Comparison of ENCODE assay signal across 12 mouse cellular contexts in the genomic region with DNA sequence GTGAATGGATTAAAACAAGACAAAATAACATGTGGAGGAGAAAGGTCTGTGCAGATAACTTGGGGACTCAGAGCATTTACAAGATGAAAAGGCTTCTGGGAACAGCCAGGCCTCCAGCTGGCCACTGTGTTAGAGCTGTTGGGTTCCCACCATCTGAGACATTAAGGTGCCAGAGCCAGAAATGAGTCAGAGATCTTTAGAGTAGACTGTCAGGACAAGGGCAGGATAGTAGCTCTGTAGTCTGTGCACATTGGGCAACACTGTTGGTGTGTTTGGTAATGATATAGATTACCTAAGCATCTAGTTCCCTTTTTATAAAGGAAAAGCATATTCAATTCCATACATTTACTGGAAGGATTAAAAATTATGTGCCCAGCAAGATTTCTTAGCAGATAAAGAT.
"Had no signal": no experiment of that assay in that cellular context is flagged by ENCODE, and none has a peak within 500 bp of the region (broad histone marks: within the 10 kb centered on the region; RNA-seq: fewer than 3 reads in every experiment).

No protein-coding gene starts in this region.

- ATAC-seq: liver, postnatal 0 days had no signal

- H3K27ac ChIP-seq: limb, embryonic 12.5 days; liver, embryonic 13.5 days; lung, embryonic 15.5 days; midbrain, embryonic 12.5 days; stomach, postnatal 0 days had no signal

- H3K36me3 ChIP-seq: limb, embryonic 12.5 days; liver, embryonic 13.5 days; lung, embryonic 15.5 days; midbrain, embryonic 12.5 days had no signal

- DNase-seq: kidney, postnatal 25 days; layer of hippocampus, adult 9-11 months; layer of hippocampus, postnatal 36 days; liver; liver, embryonic 13.5 days; liver, postnatal 0 days; thymus, postnatal 14 days had no signal

- H3K27me3 ChIP-seq: limb, embryonic 12.5 days; liver, embryonic 13.5 days; lung, embryonic 15.5 days; megakaryocyte, embryonic 14.5 days; midbrain, embryonic 12.5 days had no signal

- H3K4me3 ChIP-seq: limb, embryonic 12.5 days; liver, embryonic 13.5 days; lung, embryonic 15.5 days; megakaryocyte, embryonic 14.5 days; midbrain, embryonic 12.5 days had no signal

- H3K4me1 ChIP-seq: limb, embryonic 12.5 days; liver, embryonic 13.5 days; lung, embryonic 15.5 days; midbrain, embryonic 12.5 days had no signal

- H3K9me3 ChIP-seq: limb, embryonic 12.5 days; liver, embryonic 13.5 days; lung, embryonic 15.5 days; megakaryocyte, embryonic 14.5 days; midbrain, embryonic 12.5 days had no signal
